Mouse (Mus musculus) lung, postnatal 36 days (tissue): ENCODE measurements around the gene Setd3.
A peak's percentile ranks its signal among the peaks of the same experiment; 100 is the strongest.

Experiments used
- DNase-seq: peaks from one replicate; pipeline ENCODE4 v3.0.0; 2022; ENCODE audit warnings: mixed read lengths

Gene Setd3

DNA sequence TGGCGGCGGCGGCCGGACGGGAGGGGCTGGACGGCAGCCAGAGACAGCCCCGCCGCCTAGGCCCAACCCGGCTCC lies at the start of gene Setd3:
Gene Setd3, minus strand, starts transcription at position 69 of the 75 bp plus-strand sequence.
- DNase-seq, result no peak

DNA sequence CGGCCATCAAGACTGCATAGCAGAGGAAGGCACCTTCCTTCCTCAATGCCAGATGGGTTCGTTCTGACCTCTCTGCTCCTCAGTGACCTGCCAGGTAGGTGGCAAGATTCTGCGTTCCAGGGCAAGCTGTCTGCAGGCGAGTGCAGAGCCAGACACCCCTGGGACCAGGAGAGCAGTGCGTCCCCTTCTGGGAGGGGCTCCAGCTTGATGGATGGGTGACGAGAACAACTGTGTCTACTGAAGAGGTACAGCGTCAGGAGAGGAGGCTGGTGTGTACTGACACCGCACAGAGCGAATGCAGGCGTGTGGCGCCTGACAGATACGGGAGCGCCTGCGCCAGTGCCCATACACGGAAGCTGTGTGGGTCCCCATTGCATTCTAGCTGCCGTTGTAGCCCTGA lies 48.4 kb upstream of the Setd3 start:
- no peak for DNase-seq

DNA sequence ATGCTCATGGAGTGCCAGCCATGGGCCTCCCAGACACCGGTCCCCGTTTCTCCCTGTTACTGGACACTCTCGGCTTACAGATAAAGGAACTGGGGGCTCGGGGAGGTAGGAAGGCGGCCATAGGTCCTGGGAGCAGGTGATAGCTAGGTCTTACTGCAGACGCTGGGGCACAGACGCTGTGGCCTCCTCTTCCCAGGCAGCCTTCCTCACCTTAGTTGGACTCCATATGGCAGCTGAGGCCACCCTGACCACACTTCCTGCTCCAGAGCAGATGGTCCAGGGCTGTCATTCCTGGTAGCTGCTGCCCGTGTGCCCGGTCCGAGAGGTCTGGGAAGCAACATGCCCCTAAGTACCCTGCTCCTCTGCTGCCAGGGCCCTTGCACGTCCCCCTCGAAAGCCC lies 47.8 kb upstream of the Setd3 start:
- no peak for DNase-seq

- DNase-seq, result no peak
These were observed 47.1 kb upstream of the Setd3 start for GRCm38 (mm10) chr12:108226216-108226615.

DNA sequence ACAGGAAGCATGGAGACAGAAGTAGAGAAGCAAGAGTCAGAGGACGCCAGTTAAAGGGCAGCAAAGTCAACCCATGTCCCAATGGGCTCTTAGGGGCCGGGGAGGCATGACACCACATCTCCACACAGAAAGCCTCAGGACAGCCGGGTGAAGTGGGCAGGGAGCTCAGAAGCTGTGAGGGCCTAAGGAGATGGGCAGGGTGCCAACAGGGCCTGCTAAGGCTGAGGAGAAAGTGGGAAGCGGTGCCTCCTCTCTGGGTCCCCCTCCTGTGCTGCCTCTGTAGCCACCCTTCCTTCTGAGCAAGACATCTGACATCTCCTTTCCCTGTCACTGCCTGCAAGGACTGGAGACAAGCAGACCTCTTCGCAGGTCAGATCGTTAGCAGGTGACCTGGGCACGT lies 46.7 kb upstream of the Setd3 start:
- peak; percentile 21 for DNase-seq

GRCm38 (mm10) chr12:108223357-108223756 lies 44.2 kb upstream of the Setd3 start:
- peak; percentile 47 for DNase-seq

GRCm38 (mm10) chr12:108221712-108222111 lies 42.6 kb upstream of the Setd3 start:
- DNase-seq, result no peak

DNA sequence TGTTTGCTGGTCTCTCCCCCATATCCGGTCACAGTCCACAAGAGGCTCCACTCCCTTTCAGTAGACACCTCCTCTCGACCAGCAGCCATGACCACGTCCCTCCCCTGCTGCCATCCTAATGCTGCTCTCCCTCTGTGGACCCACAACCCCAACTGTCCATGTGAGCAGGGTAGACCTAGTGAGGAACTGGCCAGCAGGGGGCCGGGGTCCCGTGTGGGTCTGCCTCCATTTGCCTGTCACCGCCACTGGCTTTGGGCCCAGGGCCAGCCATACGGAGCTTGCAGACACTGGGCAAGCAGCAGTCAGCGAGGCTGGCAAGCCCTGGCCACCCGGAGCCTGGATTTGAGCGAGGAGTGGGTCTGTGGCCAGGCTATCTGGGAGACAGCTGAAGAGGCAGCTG lies 42.1 kb upstream of the Setd3 start:
- no peak for DNase-seq

GRCm38 (mm10) chr12:108220621-108221020 lies 41.5 kb upstream of the Setd3 start:
- no peak for DNase-seq

- no peak for DNase-seq
These were observed 40.9 kb upstream of the Setd3 start for GRCm38 (mm10) chr12:108219825-108220616.

- no peak for DNase-seq
These were observed 40.0 kb upstream of the Setd3 start for GRCm38 (mm10) chr12:108219163-108219562.

GRCm38 (mm10) chr12:108217572-108217971 lies 38.5 kb upstream of the Setd3 start:
- peak; percentile 78 for DNase-seq

DNA sequence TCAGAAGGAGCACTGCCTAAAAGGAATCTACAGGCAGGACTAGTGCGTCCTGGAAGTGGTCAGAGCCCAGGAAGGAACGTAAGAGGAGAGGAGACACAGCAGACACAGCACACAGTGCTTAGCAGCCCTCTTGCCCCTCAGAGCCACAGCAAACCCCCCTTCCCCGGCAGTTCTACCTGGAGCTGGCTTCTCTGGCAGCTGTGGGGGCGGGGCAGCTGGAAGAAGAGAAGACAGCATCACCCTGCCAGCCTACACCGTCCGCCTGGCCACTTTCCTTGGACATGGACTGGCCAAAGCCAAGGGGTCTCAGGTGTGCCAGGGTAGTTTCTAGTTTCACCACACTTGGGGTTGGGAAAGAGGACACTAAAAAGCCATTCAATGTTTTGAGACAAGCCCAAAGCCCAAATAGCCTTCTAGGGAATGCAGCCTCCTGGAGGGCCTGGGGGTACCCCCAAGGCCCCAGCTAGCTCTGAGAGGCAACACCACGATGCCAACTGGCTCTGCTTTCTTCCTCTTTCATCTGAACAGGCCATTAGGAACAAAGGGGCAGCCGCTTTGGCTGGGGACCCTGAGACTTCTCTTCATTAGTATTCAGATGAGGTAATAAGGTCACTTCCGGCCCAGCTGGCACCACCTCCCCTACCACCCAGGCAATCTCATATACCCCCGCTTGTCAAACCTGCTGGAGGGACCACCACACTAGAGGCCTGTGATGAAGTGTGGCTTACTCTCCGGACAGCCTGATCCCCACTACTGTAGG lies 37.7 kb upstream of the Setd3 start:
- DNase-seq, result no peak

- DNase-seq, result no peak
These were observed 36.0 kb upstream of the Setd3 start for GRCm38 (mm10) chr12:108215090-108215489.

- DNase-seq, result no peak
These were observed 34.3 kb upstream of the Setd3 start for GRCm38 (mm10) chr12:108213090-108214041.

DNA sequence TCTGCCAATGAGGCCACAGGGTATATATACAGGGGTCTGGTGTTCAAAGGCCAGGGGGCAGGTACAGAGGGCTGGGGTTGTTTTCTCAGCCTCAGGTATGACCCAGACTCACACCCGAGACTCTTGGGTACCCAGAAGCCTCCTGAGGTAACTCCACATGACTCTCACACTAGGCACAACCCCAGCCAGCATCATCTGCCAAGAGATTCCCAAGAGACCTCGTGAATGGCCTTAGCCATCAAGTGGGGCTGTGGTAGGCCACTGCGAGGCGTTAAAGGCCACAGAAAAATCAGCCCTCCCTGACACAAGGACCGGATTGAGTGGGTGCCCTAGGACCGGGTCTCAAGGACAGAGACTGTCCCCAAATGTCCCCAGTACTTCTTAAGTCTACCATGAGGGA lies 33.4 kb upstream of the Setd3 start:
- DNase-seq, result no peak

- DNase-seq, result no peak
These were observed 33.0 kb upstream of the Setd3 start for GRCm38 (mm10) chr12:108212071-108212470.

DNA sequence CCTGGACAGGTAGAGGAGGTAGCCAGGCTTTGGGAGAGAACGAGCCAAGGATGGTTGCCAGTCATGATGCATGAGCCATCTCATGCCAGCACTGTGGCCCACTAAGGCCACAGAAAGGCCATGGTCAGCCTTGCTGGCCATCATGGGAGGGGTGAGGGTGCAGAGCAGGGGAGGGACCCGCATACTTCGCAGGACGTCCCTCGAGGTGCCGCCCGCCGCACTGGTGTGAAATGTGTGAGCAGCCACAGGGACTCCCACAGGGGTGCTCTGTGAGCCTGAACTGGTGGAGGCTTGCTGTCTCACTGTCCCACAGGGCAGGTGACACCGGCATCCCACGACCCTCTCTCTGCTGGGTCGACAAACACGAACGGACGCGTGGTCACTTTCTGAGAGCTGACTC lies 31.5 kb upstream of the Setd3 start:
- DNase-seq, result no peak

GRCm38 (mm10) chr12:108208726-108209438 lies 29.8 kb upstream of the Setd3 start:
- peak; percentile 82 for DNase-seq

GRCm38 (mm10) chr12:108208216-108208615 lies 29.1 kb upstream of the Setd3 start:
- DNase-seq, result no peak

GRCm38 (mm10) chr12:108206641-108207040 lies 27.5 kb upstream of the Setd3 start:
- DNase-seq, result peak; percentile 83

DNA sequence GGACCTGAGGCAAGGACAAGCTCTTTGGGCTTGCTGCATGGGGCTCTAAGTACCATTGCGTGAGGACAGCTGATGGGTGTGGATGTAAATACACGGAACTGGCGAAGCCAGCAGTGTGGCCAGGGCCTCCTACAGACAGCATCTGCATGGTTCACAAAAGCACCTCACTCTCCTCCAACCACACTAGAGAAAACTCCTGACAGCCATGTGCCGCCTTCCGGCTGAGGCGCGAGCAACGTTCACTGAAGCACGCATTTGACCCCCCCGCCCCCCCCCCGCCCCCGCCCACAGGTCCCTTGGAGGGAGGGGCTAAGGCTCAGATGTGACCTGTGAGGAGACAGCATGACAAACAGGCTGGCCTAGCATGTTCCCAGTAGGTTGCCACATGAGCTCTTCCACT lies 25.9 kb upstream of the Setd3 start:
- DNase-seq, result no peak

GRCm38 (mm10) chr12:108203895-108204294 lies 24.8 kb upstream of the Setd3 start:
- no peak for DNase-seq
